Mouse (Mus musculus): Measurements from ENCODE around the gene Gnl2.
A peak's percentile ranks its signal among the peaks of the same experiment; 100 is the strongest.

Gnl2 gene

DNA sequence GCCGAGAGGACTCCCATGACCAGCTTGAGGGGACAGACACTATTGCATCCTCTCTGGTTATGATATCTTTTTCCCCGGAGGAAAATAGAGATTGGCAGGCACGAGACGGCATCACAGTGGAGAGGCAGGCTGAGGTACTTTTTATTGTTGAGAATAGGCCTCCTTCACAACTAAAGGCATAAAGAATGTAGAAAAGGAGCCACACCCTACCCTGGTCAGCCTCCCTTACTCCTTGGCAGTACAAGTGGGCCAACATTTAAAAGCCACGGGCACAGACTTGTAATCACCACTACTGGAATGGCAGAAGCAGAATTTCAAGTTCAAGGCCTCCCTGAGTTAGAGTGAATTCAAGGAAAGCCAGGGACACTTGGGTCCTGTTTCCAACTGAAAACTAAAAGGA lies 41.6 kb downstream of the Gnl2 start:
- Histone ChIP-seq H3K4me1 (replicated peaks; ENCODE audit: low read depth, low read length) (peaks cover 24% of the 10 kb centered on the region), H3K9me3 (ENCODE audit: low read length) (no peaks in the 10 kb centered on the region), H3K4me3 (replicated peaks; ENCODE audit: low read length) (no peak overlapping the region), H3K27me3 (ENCODE audit: insufficient read depth, low read length) (no peaks in the 10 kb centered on the region), H3K36me3 (ENCODE audit: insufficient read depth, low read length) (peaks cover 37% of the 10 kb centered on the region)
- no peak for TF ChIP-seq POU5F1 (IDR thresholded peaks at IDR 0.05; ENCODE audit: borderline replicate concordance, low read length)

DNA sequence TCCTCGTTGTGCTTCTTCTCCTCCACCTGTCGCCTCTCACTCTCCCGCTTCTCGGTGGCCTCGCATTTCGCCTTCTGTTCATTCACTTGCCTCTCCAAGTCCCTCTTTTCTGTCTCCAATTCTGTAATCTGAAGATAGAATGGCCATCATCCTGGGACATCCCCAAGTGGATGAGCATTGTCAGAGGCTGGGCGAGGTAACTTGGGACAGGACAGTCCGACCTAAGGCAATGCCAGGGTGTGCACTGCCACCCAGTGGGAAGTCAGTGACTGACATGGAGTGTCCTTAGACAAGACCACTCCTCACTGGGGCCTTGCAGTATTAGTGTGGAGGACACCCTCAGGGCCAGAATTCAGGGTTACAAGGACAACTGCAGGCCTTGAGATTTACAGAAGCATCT lies 42.6 kb downstream of the Gnl2 start:
- Histone ChIP-seq H3K27me3 (ENCODE audit: insufficient read depth, low read length) (peaks cover 4% of the 10 kb centered on the region; the same call in 1 of the 2 replicates), H3K4me3 (replicated peaks; ENCODE audit: low read length) (no peak overlapping the region), H3K4me1 (replicated peaks; ENCODE audit: low read depth, low read length) (peaks cover 26% of the 10 kb centered on the region), H3K36me3 (ENCODE audit: insufficient read depth, low read length) (peaks cover 27% of the 10 kb centered on the region), H3K9me3 (ENCODE audit: low read length) (no peaks in the 10 kb centered on the region)
- TF ChIP-seq NANOG (IDR thresholded peaks at IDR 0.05; ENCODE audit: borderline replicate concordance, low read length) (no peak), CTCF (conservative IDR thresholded peaks at IDR 0.05; ENCODE audit: low read length) (peak; percentile 35)

- TF ChIP-seq POU5F1 (IDR thresholded peaks at IDR 0.05; ENCODE audit: borderline replicate concordance, low read length) (no peak), CTCF (conservative IDR thresholded peaks at IDR 0.05; ENCODE audit: low read length) (no peak), NANOG (IDR thresholded peaks at IDR 0.05; ENCODE audit: borderline replicate concordance, low read length) (no peak)
- peaks cover 13% of the 10 kb centered on the region; the same call in 1 of the 2 replicates for H3K27me3 ChIP-seq (ENCODE audit: insufficient read depth, low read length)
- no peak overlapping the region for H3K4me3 ChIP-seq (replicated peaks; ENCODE audit: low read length)
- no peaks in the 10 kb centered on the region for H3K9me3 ChIP-seq (ENCODE audit: low read length)
- peaks cover 38% of the 10 kb centered on the region for H3K4me1 ChIP-seq (replicated peaks; ENCODE audit: low read depth, low read length)
- H3K36me3 ChIP-seq (ENCODE audit: insufficient read depth, low read length) = peaks cover 11% of the 10 kb centered on the region
Observed at GRCm38 (mm10) chr4:125063829-125064228, 47.4 kb downstream of the Gnl2 start.

- Histone ChIP-seq H3K4me1 (replicated peaks; ENCODE audit: low read depth, low read length) (peaks cover 43% of the 10 kb centered on the region), H3K27me3 (ENCODE audit: insufficient read depth, low read length) (peaks cover 13% of the 10 kb centered on the region; the same call in 1 of the 2 replicates), H3K36me3 (ENCODE audit: insufficient read depth, low read length) (peaks cover 30% of the 10 kb centered on the region), H3K9me3 (ENCODE audit: low read length) (no peaks in the 10 kb centered on the region), H3K4me3 (replicated peaks; ENCODE audit: low read length) (peak within 1 kb of the TSS; percentile 99)
- TF ChIP-seq NANOG (IDR thresholded peaks at IDR 0.05; ENCODE audit: borderline replicate concordance, low read length) (no peak), POU5F1 (IDR thresholded peaks at IDR 0.05; ENCODE audit: borderline replicate concordance, low read length) (no peak), CTCF (conservative IDR thresholded peaks at IDR 0.05; ENCODE audit: low read length) (no peak)
Observed at GRCm38 (mm10) chr4:125065517-125066307, 49.3 kb downstream of the Gnl2 start, which contains the start of gene Dnali1. TSS of gene Dnali1 (minus strand) at chr4:125065703.

DNA sequence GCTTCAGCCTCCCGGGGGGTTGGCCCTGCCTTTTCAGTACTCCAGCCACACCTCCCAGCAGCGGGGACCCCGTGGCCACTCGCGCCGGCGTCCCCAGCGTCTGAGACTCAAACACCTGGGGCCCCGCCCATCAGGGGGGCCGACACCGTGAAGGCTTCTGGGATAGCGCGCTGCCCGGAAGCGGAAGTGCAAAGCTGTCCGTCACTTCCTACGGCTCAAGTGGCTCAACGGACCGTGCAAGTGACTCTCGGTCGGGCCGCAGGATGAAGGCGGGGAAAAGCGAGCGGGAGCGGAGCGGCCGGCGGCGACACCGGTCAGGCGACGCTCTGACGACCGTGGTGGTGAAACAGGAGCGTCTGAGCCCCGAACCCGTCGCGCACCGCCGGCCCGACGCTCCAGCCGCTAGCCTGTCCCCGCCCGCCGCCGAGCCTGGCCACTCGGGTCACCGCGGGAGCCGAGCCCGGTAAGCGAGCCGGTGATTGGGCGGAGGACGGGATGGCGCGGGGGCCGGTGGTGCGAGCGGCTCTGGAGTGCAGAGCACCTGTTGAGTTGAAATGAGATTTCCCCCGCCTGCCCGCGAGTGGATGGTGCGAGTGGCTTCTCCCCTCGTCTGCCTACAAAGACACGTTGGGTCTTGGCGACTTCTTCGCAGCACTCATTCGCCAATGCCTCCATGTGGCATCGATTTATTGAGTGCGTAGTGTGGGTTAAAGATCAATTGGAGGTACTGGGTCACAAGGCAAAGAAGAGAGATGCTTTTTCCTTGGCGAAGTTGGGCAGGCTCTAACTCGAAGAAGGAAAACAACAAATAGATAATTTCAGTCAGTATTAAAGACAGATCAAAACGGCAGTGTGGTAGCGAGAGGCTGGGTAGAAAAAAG lies 50.3 kb downstream of the Gnl2 start, which contains the start of gene Snip1:
Gene Snip1 (plus strand): TSS at position 183 of the 881 bp plus-strand sequence.
- Histone ChIP-seq H3K36me3 (ENCODE audit: insufficient read depth, low read length) (peaks cover 40% of the 10 kb centered on the region), H3K4me3 (replicated peaks; ENCODE audit: low read length) (peak within 1 kb of the TSS; percentile 99), H3K27me3 (ENCODE audit: insufficient read depth, low read length) (peaks cover 13% of the 10 kb centered on the region; the same call in 1 of the 2 replicates), H3K4me1 (replicated peaks; ENCODE audit: low read depth, low read length) (peaks cover 53% of the 10 kb centered on the region), H3K9me3 (ENCODE audit: low read length) (no peaks in the 10 kb centered on the region)
- TF ChIP-seq NANOG (IDR thresholded peaks at IDR 0.05; ENCODE audit: borderline replicate concordance, low read length) (no peak), CTCF (conservative IDR thresholded peaks at IDR 0.05; ENCODE audit: low read length) (no peak), POU5F1 (IDR thresholded peaks at IDR 0.05; ENCODE audit: borderline replicate concordance, low read length) (no peak)

- Histone ChIP-seq H3K4me3 (replicated peaks; ENCODE audit: low read length) (no peak overlapping the region), H3K4me1 (replicated peaks; ENCODE audit: low read depth, low read length) (no peaks in the 10 kb centered on the region), H3K27me3 (ENCODE audit: insufficient read depth, low read length) (no peaks in the 10 kb centered on the region), H3K9me3 (ENCODE audit: low read length) (no peaks in the 10 kb centered on the region), H3K36me3 (ENCODE audit: insufficient read depth, low read length) (peaks cover 77% of the 10 kb centered on the region)
- TF ChIP-seq POU5F1 (IDR thresholded peaks at IDR 0.05; ENCODE audit: borderline replicate concordance, low read length) (no peak), NANOG (IDR thresholded peaks at IDR 0.05; ENCODE audit: borderline replicate concordance, low read length) (no peak), CTCF (conservative IDR thresholded peaks at IDR 0.05; ENCODE audit: low read length) (no peak)
Observed at GRCm38 (mm10) chr4:125077700-125078099, 61.3 kb downstream of the Gnl2 start.

DNA sequence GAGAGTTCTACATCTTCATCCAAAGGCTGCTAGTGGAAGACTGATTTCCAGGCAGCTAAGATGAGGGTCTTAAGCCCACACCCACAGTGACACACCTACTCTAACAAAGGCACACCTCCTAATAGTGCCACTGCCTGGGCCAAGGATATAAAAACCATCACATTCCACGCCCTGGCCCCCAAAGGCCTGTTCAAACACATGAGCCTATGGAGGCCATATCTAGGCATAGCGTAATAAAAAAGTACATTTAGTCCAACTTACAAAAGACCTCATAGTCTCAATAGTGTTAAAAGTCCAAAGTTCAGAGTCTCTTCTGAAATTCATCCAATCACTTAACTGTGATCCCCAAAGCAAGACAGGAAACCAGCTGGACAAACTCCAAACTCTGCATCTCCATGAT lies 62.3 kb downstream of the Gnl2 start:
- Histone ChIP-seq H3K27me3 (ENCODE audit: insufficient read depth, low read length) (no peaks in the 10 kb centered on the region), H3K4me3 (replicated peaks; ENCODE audit: low read length) (no peak overlapping the region), H3K4me1 (replicated peaks; ENCODE audit: low read depth, low read length) (peaks cover 6% of the 10 kb centered on the region), H3K36me3 (ENCODE audit: insufficient read depth, low read length) (peaks cover 68% of the 10 kb centered on the region), H3K9me3 (ENCODE audit: low read length) (no peaks in the 10 kb centered on the region)
- TF ChIP-seq NANOG (IDR thresholded peaks at IDR 0.05; ENCODE audit: borderline replicate concordance, low read length) = no peak
- no peak for TF ChIP-seq POU5F1 (IDR thresholded peaks at IDR 0.05; ENCODE audit: borderline replicate concordance, low read length)
- no peak for TF ChIP-seq CTCF (conservative IDR thresholded peaks at IDR 0.05; ENCODE audit: low read length)

Measured in E14TG2a.4 (cell line).